Mouse (Mus musculus) yolk sac, embryonic 10.5 days (tissue): ENCODE data around the gene Ubr7.

ENCODE experiments used
- DNase-seq: peaks from one replicate; pipeline ENCODE4 v3.0.0-alpha.2; 2017; ENCODE audit warnings: low spot score

The Ubr7 gene

GRCm38 (mm10) chr12:102743036-102743588 lies 14.7 kb upstream of the Ubr7 start:
- DNase-seq, result no peak

GRCm38 (mm10) chr12:102743589-102744574 lies 13.9 kb upstream of the Ubr7 start, which contains the start of the genes Moap1 and Tmem251:
Moap1 (minus strand) TSS chr12:102743661.
Tmem251 (plus strand) TSS chr12:102743762.
- DNase-seq, result peak; percentile 90

GRCm38 (mm10) chr12:102744839-102745238 lies 12.9 kb upstream of the Ubr7 start:
- DNase-seq, result no peak

- no peak for DNase-seq
Observed at GRCm38 (mm10) chr12:102748256-102748655, 9.5 kb upstream of the Ubr7 start.

GRCm38 (mm10) chr12:102756304-102756703 lies 1.5 kb upstream of the Ubr7 start:
- no peak for DNase-seq

- no peak for DNase-seq
Observed at GRCm38 (mm10) chr12:102757055-102757688, 595 bp upstream of the Ubr7 start.

- DNase-seq, result no peak
Observed at GRCm38 (mm10) chr12:102758403-102758756, 613 bp downstream of the Ubr7 start, which contains the start of gene Gm20604. Gm20604 (minus strand) TSS chr12:102758672.

GRCm38 (mm10) chr12:102758936-102759335 lies 1.2 kb downstream of the Ubr7 start:
- no peak for DNase-seq

GRCm38 (mm10) chr12:102761668-102762067 lies 3.9 kb downstream of the Ubr7 start:
- DNase-seq, result no peak

- DNase-seq, result no peak
Observed at GRCm38 (mm10) chr12:102763696-102764095, 5.9 kb downstream of the Ubr7 start.

- no peak for DNase-seq
Observed at GRCm38 (mm10) chr12:102769000-102769399, 11.2 kb downstream of the Ubr7 start.

- no peak for DNase-seq
Observed at GRCm38 (mm10) chr12:102771601-102772000, 13.8 kb downstream of the Ubr7 start.

GRCm38 (mm10) chr12:102772676-102773075 lies 14.9 kb downstream of the Ubr7 start:
- DNase-seq, result no peak

GRCm38 (mm10) chr12:102776035-102776434 lies 18.3 kb downstream of the Ubr7 start:
- DNase-seq, result no peak

- no peak for DNase-seq
Observed at GRCm38 (mm10) chr12:102778151-102778550, 20.4 kb downstream of the Ubr7 start.

GRCm38 (mm10) chr12:102779452-102779851 lies 21.7 kb downstream of the Ubr7 start:
- no peak for DNase-seq

- DNase-seq, result no peak
Observed at GRCm38 (mm10) chr12:102782841-102783240, 25.1 kb downstream of the Ubr7 start.

GRCm38 (mm10) chr12:102784899-102785592 lies 27.3 kb downstream of the Ubr7 start:
- DNase-seq, result no peak

GRCm38 (mm10) chr12:102785593-102785985 lies 27.8 kb downstream of the Ubr7 start:
- DNase-seq, result no peak

- peak; percentile 69 for DNase-seq
Observed at GRCm38 (mm10) chr12:102787927-102788326, 30.2 kb downstream of the Ubr7 start.

GRCm38 (mm10) chr12:102799528-102799927 lies 41.8 kb downstream of the Ubr7 start:
- DNase-seq, result no peak

GRCm38 (mm10) chr12:102814858-102815257 lies 57.1 kb downstream of the Ubr7 start:
- no peak for DNase-seq
